Mouse (Mus musculus) MEL (cell line): ENCODE data around the gene Siah1a. TPM values are rescaled to one million over a fixed set of nuclear protein-coding genes. Genes with fewer than 3 reads are reported as not detected.

Source experiments
- DNase-seq: peaks from one replicate; pipeline ENCODE4 v3.0.0; 2011; ENCODE audit warnings: low read depth, low spot score
- H3K27ac ChIP-seq: 2 replicates; pipeline ENCODE4 v1.5.1; 2012; ENCODE audit warnings: low read depth, mild to moderate bottlenecking, control low read depth, low read length, moderate library complexity; ENCODE audit not compliant: control insufficient read depth
- H3K27me3 ChIP-seq, 2 experiments: fragments of 150-350 bp in 1 of 2; sonication (generic) in 1 of 2; 2 replicates each; pipeline ENCODE4 v1.6.1; 2012; ENCODE audit warnings: low read length in 2 of 2, mild to moderate bottlenecking in 2 of 2, improper control_type of control experiment in 1 of 2, moderate library complexity in 1 of 2; ENCODE audit not compliant: insufficient read depth in 2 of 2, control insufficient read depth in 1 of 2
- H3K36me3 ChIP-seq, 2 experiments: 2 replicates each; pipeline ENCODE4 v1.6.1; 2012 to 2014; ENCODE audit warnings: low read length in 2 of 2, improper control_type of control experiment in 1 of 2, inconsistent platforms in 1 of 2, mild to moderate bottlenecking in 1 of 2; ENCODE audit not compliant: insufficient read depth in 2 of 2, control insufficient read depth in 1 of 2
- H3K4me1 ChIP-seq, 2 experiments: fragments of 150-350 bp in 1 of 2; sonication (generic) in 1 of 2; 2 replicates each; pipeline ENCODE4 v1.6.1; 2012; ENCODE audit warnings: low read length in 2 of 2, improper control_type of control experiment in 1 of 2, mild to moderate bottlenecking in 1 of 2; ENCODE audit not compliant: insufficient read depth in 2 of 2, control insufficient read depth in 1 of 2
- H3K4me3 ChIP-seq, 2 experiments: fragments of 150-350 bp in 1 of 2; sonication (generic) in 1 of 2; 2 replicates each; pipeline ENCODE4 v1.5.1; 2012; ENCODE audit warnings: low read depth in 2 of 2, low read length in 2 of 2, mild to moderate bottlenecking in 2 of 2, moderate library complexity in 2 of 2, control low read depth in 1 of 2, improper control_type of control experiment in 1 of 2; ENCODE audit not compliant: control insufficient read depth in 1 of 2, insufficient read depth in 1 of 2
- H3K79me2 ChIP-seq: 2 replicates; pipeline ENCODE4 v1.6.1; 2012; ENCODE audit warnings: mild to moderate bottlenecking, low read length, moderate library complexity; ENCODE audit not compliant: control insufficient read depth, poor library complexity, insufficient read depth
- H3K9ac ChIP-seq: 2 replicates; pipeline ENCODE4 v1.6.1; 2012; ENCODE audit warnings: low read depth, mild to moderate bottlenecking, control low read depth, low read length, moderate library complexity; ENCODE audit not compliant: control insufficient read depth, poor library complexity, severe bottlenecking
- H3K9me3 ChIP-seq: fragments of 150-350 bp; sonication (generic); replicated peaks from 2 replicates; pipeline ENCODE4 v1.6.1; 2012; ENCODE audit warnings: mild to moderate bottlenecking, low read length, improper control_type of control experiment, moderate library complexity; ENCODE audit not compliant: insufficient read depth
- BHLHE40 ChIP-seq: IDR thresholded peaks from 2 replicates; pipeline ENCODE4 v1.6.1; 2012; ENCODE audit warnings: low read depth, mild to moderate bottlenecking, inconsistent platforms, low read length, improper control_type of control experiment, borderline replicate concordance
- E2F4 ChIP-seq: IDR thresholded peaks from 2 replicates; pipeline ENCODE4 v1.6.1; 2011; ENCODE audit warnings: low read depth, low read length, improper control_type of control experiment, borderline replicate concordance
- ELF1 ChIP-seq: IDR thresholded peaks from 2 replicates; pipeline ENCODE4 v1.6.1; 2014; ENCODE audit warnings: low read depth, mild to moderate bottlenecking, inconsistent platforms, low read length, improper control_type of control experiment, moderate library complexity
- ETS1 ChIP-seq: IDR thresholded peaks from 2 replicates; pipeline ENCODE4 v1.6.1; 2012; ENCODE audit warnings: low read depth, mild to moderate bottlenecking, inconsistent platforms, low read length, improper control_type of control experiment, moderate library complexity
- GATA1 ChIP-seq: IDR thresholded peaks from 2 replicates; pipeline ENCODE4 v1.6.1; 2011; ENCODE audit warnings: low read depth, low read length, improper control_type of control experiment
- HCFC1 ChIP-seq: IDR thresholded peaks from 2 replicates; pipeline ENCODE4 v1.6.1; 2012; ENCODE audit warnings: low read depth, mild to moderate bottlenecking, inconsistent platforms, low read length, improper control_type of control experiment, moderate library complexity
- MAX ChIP-seq: IDR thresholded peaks from 2 replicates; pipeline ENCODE4 v1.6.1; 2011; ENCODE audit warnings: low read length, improper control_type of control experiment
- MAZ ChIP-seq: IDR thresholded peaks from 2 replicates; pipeline ENCODE4 v1.6.1; 2012; ENCODE audit warnings: low read depth, mild to moderate bottlenecking, inconsistent platforms, low read length, improper control_type of control experiment
- MXI1 ChIP-seq: IDR thresholded peaks from 2 replicates; pipeline ENCODE4 v1.6.1; 2011; ENCODE audit warnings: mild to moderate bottlenecking, low read depth, low read length, improper control_type of control experiment
- POLR2A ChIP-seq, 2 experiments: IDR thresholded peaks; 2 replicates each; pipeline ENCODE4 v1.6.1; 2011 to 2012; ENCODE audit warnings: low read length in 2 of 2, mild to moderate bottlenecking in 2 of 2, control low read depth in 1 of 2, improper control_type of control experiment in 1 of 2, low read depth in 1 of 2, moderate library complexity in 1 of 2; ENCODE audit not compliant: control insufficient read depth in 1 of 2, insufficient read depth in 1 of 2, poor library complexity in 1 of 2
- RCOR1 ChIP-seq: IDR thresholded peaks from 2 replicates; pipeline ENCODE4 v1.6.1; 2012; ENCODE audit warnings: low read depth, mild to moderate bottlenecking, inconsistent platforms, low read length, improper control_type of control experiment
- TAL1 ChIP-seq: IDR thresholded peaks from 2 replicates; pipeline ENCODE4 v1.6.1; 2012; ENCODE audit warnings: mild to moderate bottlenecking, inconsistent platforms, low read length, moderate library complexity, mixed read lengths
- TBP ChIP-seq: IDR thresholded peaks from 2 replicates; pipeline ENCODE4 v1.8.0; 2011; ENCODE audit warnings: low read depth, low read length, improper control_type of control experiment
- TCF12 ChIP-seq: IDR thresholded peaks from 2 replicates; pipeline ENCODE4 v1.6.1; 2014; ENCODE audit warnings: low read depth, mild to moderate bottlenecking, inconsistent platforms, low read length, improper control_type of control experiment, moderate library complexity
- ZMIZ1 ChIP-seq: IDR thresholded peaks from 2 replicates; pipeline ENCODE4 v1.6.1; 2012; ENCODE audit warnings: low read depth, mild to moderate bottlenecking, inconsistent platforms, low read length, improper control_type of control experiment, moderate library complexity
- polyA plus RNA-seq, 2 experiments: library from polyadenylated mRNA; stranded (reverse) in 1 of 2; unstranded in 1 of 2; fragments of >175 nt in 1 of 2; fragments of >200 nt in 1 of 2; gene quantifications; 2 replicates each; pipeline versions ENCODE4 v1.2.1 to v1.2.4; 2012; ENCODE audit warnings: low replicate concordance in 2 of 2, low read depth in 1 of 2; ENCODE audit not compliant: insufficient read length in 2 of 2, insufficient read depth in 1 of 2, missing spikeins in 1 of 2
- total RNA-seq: library from RNA; depleted of rRNA; stranded (reverse); fragments of 300-350 nt; gene quantifications from 2 replicates; pipeline ENCODE4 v1.2.3, GENCODE M21; 2012; rRNA removed

Siah1a gene
- 8.3 and 8.9 TPM in 2 replicates for total RNA-seq
- polyA plus RNA-seq, result 10 to 100 TPM in 1 of 2 experiments, not detected in 1; 12.2 TPM

GRCm38 (mm10) chr8:86745221-86745934, at the start of gene Siah1a, which contains the start of gene Gm10638:
Siah1a (minus strand) TSS chr8:86745934.
Gm10638 (plus strand) TSS chr8:86745699.
- peaks cover 0 to 2% of the 10 kb centered on the region in 2 experiments; a peak in 1 of 4 replicates for H3K27me3 ChIP-seq
- H3K4me1 ChIP-seq, result peaks cover 15 to 22% of the 10 kb centered on the region in 2 experiments
- H3K9ac ChIP-seq, result peak within 1 kb of the TSS; percentile 85
- H3K36me3 ChIP-seq, result peaks cover 0 to 42% of the 10 kb centered on the region in 2 experiments; a peak in 2 of 4 replicates
- peak; percentile 81 for DNase-seq
- peaks cover 44% of the 10 kb centered on the region for H3K79me2 ChIP-seq
- peak; percentile 17; the same call in 1 of the 2 replicates for TF ChIP-seq MXI1
- peak; percentile 7; the same call in 1 of the 2 replicates for TF ChIP-seq MAZ
- TF ChIP-seq TAL1, result no peak
- TF ChIP-seq POLR2A (IDR thresholded peaks at IDR 0.05; ENCODE audit: control insufficient read depth in 1 of 2, insufficient read depth in 1 of 2, low read depth in 1 of 2, low read length in 2 of 2, poor library complexity in 1 of 2), result 0 out of 4 replicates have a peak, but pooled peaks of 1 of the 2 experiments have one; percentile 21
- peak within 1 kb of the TSS; percentile 78 to 87 for H3K4me3 ChIP-seq
- H3K9me3 ChIP-seq, result no peaks in the 10 kb centered on the region
- peak within 1 kb of the TSS; percentile 59 for H3K27ac ChIP-seq

GRCm38 (mm10) chr8:86794716-86795115, 49.0 kb upstream of the Siah1a start:
- H3K4me1 ChIP-seq, result no peaks in the 10 kb centered on the region
- H3K9me3 ChIP-seq, result no peaks in the 10 kb centered on the region
- no peak for TF ChIP-seq RCOR1
- TF ChIP-seq MAX, result no peak
- TF ChIP-seq TCF12, result no peak
- no peak for TF ChIP-seq TBP
- TF ChIP-seq ZMIZ1, result no peak
- no peak for TF ChIP-seq BHLHE40
- no peak for TF ChIP-seq ETS1
- TF ChIP-seq HCFC1, result no peak
- no peak for TF ChIP-seq ELF1
- TF ChIP-seq MAZ, result no peak
- TF ChIP-seq TAL1, result no peak
- TF ChIP-seq GATA1, result no peak
- no peak for TF ChIP-seq E2F4
- DNase-seq, result no peak
- H3K27me3 ChIP-seq, result peaks cover 0 to 1% of the 10 kb centered on the region in 2 experiments; a peak in 2 of 4 replicates
- H3K79me2 ChIP-seq, result no peaks in the 10 kb centered on the region
- no peak overlapping the region for H3K9ac ChIP-seq
- no peak overlapping the region for H3K4me3 ChIP-seq
- H3K36me3 ChIP-seq, result no peaks in the 10 kb centered on the region
- H3K27ac ChIP-seq, result no peak overlapping the region
